Mouse (Mus musculus) heart, adult 10 weeks (tissue): ENCODE measurements around the gene Tnfsf14. TPM values are rescaled to one million over a fixed set of nuclear protein-coding genes. Genes with fewer than 3 reads are reported as not detected.

Experiments used
- polyA plus RNA-seq: library from polyadenylated mRNA; stranded (reverse); fragments of 350-450 nt; fragmentation: Illumina TruSeq; extraction: RNeasy Lipid Tissue Mini Kit (QIAGEN cat#74804); gene quantifications from one replicate; pipeline ENCODE4 v1.2.3, GENCODE M21; 2014; ENCODE audit warnings: low read depth, low replicate concordance

Tnfsf14 gene
- polyA plus RNA-seq, result not detected

DNA sequence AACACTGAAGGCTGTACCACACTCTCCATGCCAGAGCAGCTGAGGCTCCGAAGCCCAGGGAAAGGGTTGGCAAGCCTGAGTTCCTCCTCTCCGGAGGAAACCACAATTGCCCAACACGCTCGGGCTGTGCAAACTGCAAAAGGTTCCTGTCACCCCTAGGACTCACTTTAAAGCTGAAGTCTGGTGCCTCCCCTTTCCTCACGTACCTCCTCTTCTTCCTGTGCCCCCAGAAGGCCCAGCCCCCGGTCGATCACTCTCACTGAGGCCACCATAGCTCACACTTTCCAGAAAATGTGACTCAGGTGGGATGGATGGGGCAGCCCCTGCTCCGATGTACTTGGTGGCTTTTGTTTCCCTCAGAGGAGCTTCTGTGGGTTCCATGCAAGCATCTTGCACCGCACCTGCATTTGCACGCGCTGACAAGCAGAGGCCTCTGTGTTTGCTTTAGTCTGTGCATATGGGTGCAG, at the start of gene Tnfsf14:
Gene Tnfsf14 (minus strand): TSS at position 137 of the 467 bp plus-strand sequence.

DNA sequence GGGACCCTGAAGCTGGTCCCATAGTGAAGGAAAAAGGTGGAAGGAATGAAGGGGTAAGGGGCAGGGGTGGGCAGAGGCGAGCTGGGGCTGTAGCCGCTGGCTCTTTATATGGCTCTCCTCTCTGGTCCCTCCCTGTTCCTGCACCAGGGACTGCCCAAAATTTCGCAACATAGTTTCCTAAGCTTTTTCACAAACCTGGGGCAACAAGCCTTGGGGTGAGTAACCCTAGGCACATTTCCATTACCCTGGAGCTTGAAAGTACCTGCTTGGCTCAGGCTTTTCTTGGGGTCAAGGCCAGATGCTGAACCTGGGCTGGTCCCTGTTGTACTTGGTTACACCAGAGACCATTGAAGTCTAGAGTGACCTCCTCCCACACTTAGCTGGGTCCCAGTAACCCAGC, 34.0 kb upstream of the Tnfsf14 start, which contains the start of gene C3:
Gene C3 (minus strand): TSS at position 123 of the 400 bp plus-strand sequence.

GRCm38 (mm10) chr17:57148994-57149803, 44.8 kb downstream of the Tnfsf14 start, which contains the start of gene Cd70:
Cd70 (minus strand) TSS chr17:57149777.

Other genes with a start within 250 kb of the Tnfsf14 start
- not detected for gene Acer1, start 212.1 kb downstream of the Tnfsf14 start, polyA plus RNA-seq
- gene Clpp, start 203.9 kb downstream of the Tnfsf14 start, polyA plus RNA-seq, result 107 TPM
- 73.4 TPM for gene Alkbh7, start 196.8 kb downstream of the Tnfsf14 start, polyA plus RNA-seq
- gene Pspn, start 194.2 kb downstream of the Tnfsf14 start, polyA plus RNA-seq, result not detected
- gene Gtf2f1, start 182.9 kb downstream of the Tnfsf14 start, polyA plus RNA-seq, result 29.0 TPM
- gene Gm17949, start 182.7 kb downstream of the Tnfsf14 start, polyA plus RNA-seq, result not detected
- 25.9 TPM for gene Khsrp, start 162.7 kb downstream of the Tnfsf14 start, polyA plus RNA-seq
- not detected for gene Slc25a41, start 152.5 kb downstream of the Tnfsf14 start, polyA plus RNA-seq
- gene Crb3, start 135.1 kb downstream of the Tnfsf14 start, polyA plus RNA-seq, result not detected
- gene Slc25a23, start 134.3 kb downstream of the Tnfsf14 start, polyA plus RNA-seq, result 64.1 TPM
- 1.5 TPM for gene Dennd1c, start 115.7 kb downstream of the Tnfsf14 start, polyA plus RNA-seq
- gene Tubb4a, start 106.4 kb downstream of the Tnfsf14 start, polyA plus RNA-seq, result 3.6 TPM
- gene Tnfsf9, start 88.9 kb downstream of the Tnfsf14 start, polyA plus RNA-seq, result 1.9 TPM
- gene Cd70, start 44.4 kb downstream of the Tnfsf14 start, polyA plus RNA-seq, result not detected
- 132 TPM for gene C3, start 34.0 kb upstream of the Tnfsf14 start, polyA plus RNA-seq
- gene Gpr108, start 54.3 kb upstream of the Tnfsf14 start, polyA plus RNA-seq, result 36.3 TPM
- 123 TPM for gene Trip10, start 55.3 kb upstream of the Tnfsf14 start, polyA plus RNA-seq
- gene Vav1, start 84.9 kb upstream of the Tnfsf14 start, polyA plus RNA-seq, result 0.76 TPM
- 6.7 TPM for gene Adgre1, start 164.5 kb upstream of the Tnfsf14 start, polyA plus RNA-seq